Mouse (Mus musculus) forebrain, embryonic 11.5 days (tissue): Measurements from ENCODE around the gene Ccdc15. TPM values are rescaled to one million over a fixed set of nuclear protein-coding genes. Genes with fewer than 3 reads are reported as not detected.
"Not testable (repeated sequence)": the region's sequence is repeated elsewhere in the genome, so short reads cannot be mapped to it uniquely, and the experiment has no call there.

Experiments used
- ATAC-seq: fragments of 200-750 bp; cut with Nextera tagmentation; replicated peaks from 2 replicates; pipeline ENCODE4 v1.8.0; 2017; ENCODE audit warnings: moderate TSS enrichment; ENCODE audit not compliant: low FRiP score
- DNase-seq: peaks from one replicate; pipeline ENCODE4 v3.0.0-alpha.2; 2017; ENCODE audit warnings: low spot score
- H3K27ac ChIP-seq: fragments of 300-500 bp; sonication (generic); 2 replicates; pipeline ENCODE4 v1.5.1; 2014; ENCODE audit warnings: low read depth, low read length
- H3K27me3 ChIP-seq: fragments of 300-500 bp; sonication (generic); 2 replicates; pipeline ENCODE4 v1.6.1; 2014; ENCODE audit warnings: mild to moderate bottlenecking, low read length, mixed read lengths; ENCODE audit not compliant: control insufficient read depth, insufficient read depth
- H3K36me3 ChIP-seq: fragments of 300-500 bp; sonication (generic); 2 replicates; pipeline ENCODE4 v1.6.1; 2014; ENCODE audit warnings: mild to moderate bottlenecking, low read length, moderate library complexity, mixed read lengths; ENCODE audit not compliant: control insufficient read depth, insufficient read depth
- H3K4me1 ChIP-seq: fragments of 300-500 bp; sonication (generic); replicated peaks from 2 replicates; pipeline ENCODE4 v1.6.1; 2014; ENCODE audit warnings: low read length, mixed read lengths; ENCODE audit not compliant: control insufficient read depth, insufficient read depth
- H3K4me2 ChIP-seq: fragments of 300-500 bp; sonication (generic); 2 replicates; pipeline ENCODE4 v1.6.1; 2014; ENCODE audit warnings: low read depth, mild to moderate bottlenecking, low read length, moderate library complexity, mixed read lengths; ENCODE audit not compliant: severe bottlenecking
- H3K4me3 ChIP-seq: fragments of 300-500 bp; sonication (generic); 2 replicates; pipeline ENCODE4 v1.5.1; 2014; ENCODE audit warnings: low read depth, low read length
- H3K9ac ChIP-seq: fragments of 300-500 bp; sonication (generic); 2 replicates; pipeline ENCODE4 v1.6.1; 2014; ENCODE audit warnings: low read length
- H3K9me3 ChIP-seq: fragments of 300-500 bp; sonication (generic); 2 replicates; pipeline ENCODE4 v1.6.1; 2016; ENCODE audit warnings: low read length, mixed read lengths; ENCODE audit not compliant: control insufficient read depth
- WGBS: fragments of 180-500 bp; shearing (Covaris S2); extraction: QIAGEN DNeasy Blood & Tissue Kit; methylation state at CpG from one replicate; pipeline ENCODE4 v1.1.7; 2014; 5-methylcytosine and 5-hydroxymethylcytosine counted together
- polyA plus RNA-seq: library from polyadenylated mRNA; unstranded; fragments of >200 nt; fragmentation: Nextera tagmentation; extraction: Ambion mirVana; gene quantifications from 2 replicates; pipeline ENCODE4 v1.2.1, GENCODE M21; 2014

The Ccdc15 gene
- polyA plus RNA-seq, 1 experiment from 2014 or later = 10.0 TPM

GRCm38 (mm10) chr9:37301720-37302119 is 46.5 kb downstream of the Ccdc15 start:
- no peak for DNase-seq
- Histone ChIP-seq H3K27me3 (no peaks in the 10 kb centered on the region), H3K4me1 (no peaks in the 10 kb centered on the region), H3K9me3 (no peaks in the 10 kb centered on the region), H3K9ac (no peak overlapping the region), H3K4me2 (no peak overlapping the region), H3K4me3 (no peak overlapping the region), H3K27ac (no peak overlapping the region), H3K36me3 (no peaks in the 10 kb centered on the region)
- no peak for ATAC-seq
- WGBS = 86% methylated on average over 1 of the region's 1 CpGs

- not testable (repeated sequence) for ATAC-seq, H3K4me2 ChIP-seq, H3K27ac ChIP-seq, H3K9ac ChIP-seq, DNase-seq, H3K27me3 ChIP-seq, H3K4me3 ChIP-seq, H3K9me3 ChIP-seq, H3K36me3 ChIP-seq, H3K4me1 ChIP-seq
- WGBS = 64% methylated on average over 1 of the region's 1 CpGs
Measured at GRCm38 (mm10) chr9:37300501-37300900, 47.7 kb downstream of the Ccdc15 start.

- ATAC-seq (no peak), DNase-seq (no peak)
- H3K9ac ChIP-seq = no peak overlapping the region
- H3K27ac ChIP-seq = no peak overlapping the region
- no peaks in the 10 kb centered on the region for H3K9me3 ChIP-seq
- no peak overlapping the region for H3K4me3 ChIP-seq
- no peak overlapping the region for H3K4me2 ChIP-seq
- no peaks in the 10 kb centered on the region for H3K4me1 ChIP-seq
- no peaks in the 10 kb centered on the region for H3K27me3 ChIP-seq
- no peaks in the 10 kb centered on the region for H3K36me3 ChIP-seq
Measured at GRCm38 (mm10) chr9:37295586-37295985, 52.6 kb downstream of the Ccdc15 start.

DNA sequence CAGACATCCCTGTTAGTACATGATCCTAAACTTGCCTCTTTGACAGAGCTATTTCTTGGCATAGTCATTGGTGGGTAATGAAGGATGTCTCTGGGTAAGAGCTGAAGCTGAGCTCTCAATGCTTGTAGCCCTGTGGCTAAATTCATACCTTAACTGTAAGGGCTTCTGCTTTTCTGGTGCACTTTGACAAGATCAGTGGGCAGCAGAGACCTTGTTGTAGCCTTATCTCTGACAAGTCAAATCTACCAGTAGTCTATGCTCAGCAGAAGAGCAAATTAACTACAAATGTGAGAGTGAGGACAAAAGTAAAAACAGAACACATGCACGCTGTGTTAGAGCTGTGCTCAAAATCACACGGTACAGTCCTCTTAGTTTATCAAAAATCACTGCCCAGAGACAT is 81.6 kb downstream of the Ccdc15 start:
- Histone ChIP-seq H3K4me2 (no peak overlapping the region), H3K27ac (no peak overlapping the region), H3K4me1 (no peaks in the 10 kb centered on the region), H3K36me3 (no peaks in the 10 kb centered on the region), H3K9me3 (no peaks in the 10 kb centered on the region), H3K4me3 (no peak overlapping the region), H3K9ac (no peak overlapping the region), H3K27me3 (no peaks in the 10 kb centered on the region)
- ATAC-seq = no peak
- 89% methylated on average over 2 of the region's 2 CpGs for WGBS
- no peak for DNase-seq

GRCm38 (mm10) chr9:37255889-37256225 is 92.4 kb downstream of the Ccdc15 start:
- Histone ChIP-seq H3K4me3 (no peak overlapping the region), H3K4me2 (peak overlapping the region; percentile 90), H3K9me3 (no peaks in the 10 kb centered on the region), H3K4me1 (peaks cover 8% of the 10 kb centered on the region; the same call in 1 of the 2 replicates), H3K27me3 (no peaks in the 10 kb centered on the region), H3K27ac (no peak overlapping the region), H3K9ac (peak overlapping the region; percentile 61; the same call in 1 of the 2 replicates), H3K36me3 (no peaks in the 10 kb centered on the region)
- DNase-seq (peak; percentile 71), ATAC-seq (peak; percentile 34; the same call in 1 of the 2 replicates)
- 47% methylated on average over 7 of the region's 7 CpGs for WGBS

- peak within 1 kb of the TSS; percentile 39 for H3K4me3 ChIP-seq
- peak; percentile 70 for DNase-seq
- no peaks in the 10 kb centered on the region for H3K36me3 ChIP-seq
- ATAC-seq = peak; percentile 71
- peak within 1 kb of the TSS; percentile 90 for H3K4me2 ChIP-seq
- no peaks in the 10 kb centered on the region for H3K27me3 ChIP-seq
- WGBS = 4% methylated on average over 38 of the region's 38 CpGs
- no peaks in the 10 kb centered on the region for H3K9me3 ChIP-seq
- peaks cover 8% of the 10 kb centered on the region; the same call in 1 of the 2 replicates for H3K4me1 ChIP-seq
- H3K9ac ChIP-seq = peak within 1 kb of the TSS; percentile 61
- no peak within 1 kb of the TSS for H3K27ac ChIP-seq
Measured at GRCm38 (mm10) chr9:37255149-37255888, 92.9 kb downstream of the Ccdc15 start, which contains the start of gene Slc37a2. TSS of gene Slc37a2 (minus strand) at chr9:37255738.

GRCm38 (mm10) chr9:37254531-37255110 is 93.6 kb downstream of the Ccdc15 start:
- Histone ChIP-seq H3K4me2 (peak overlapping the region; percentile 90), H3K9ac (peak overlapping the region; percentile 61; the same call in 1 of the 2 replicates), H3K36me3 (no peaks in the 10 kb centered on the region), H3K27me3 (no peaks in the 10 kb centered on the region), H3K9me3 (no peaks in the 10 kb centered on the region), H3K4me3 (peak overlapping the region; percentile 39), H3K4me1 (peaks cover 8% of the 10 kb centered on the region; the same call in 1 of the 2 replicates), H3K27ac (no peak overlapping the region)
- 24% methylated on average over 6 of the region's 6 CpGs for WGBS
- no peak for DNase-seq
- ATAC-seq = peak; percentile 15; the same call in 1 of the 2 replicates

DNA sequence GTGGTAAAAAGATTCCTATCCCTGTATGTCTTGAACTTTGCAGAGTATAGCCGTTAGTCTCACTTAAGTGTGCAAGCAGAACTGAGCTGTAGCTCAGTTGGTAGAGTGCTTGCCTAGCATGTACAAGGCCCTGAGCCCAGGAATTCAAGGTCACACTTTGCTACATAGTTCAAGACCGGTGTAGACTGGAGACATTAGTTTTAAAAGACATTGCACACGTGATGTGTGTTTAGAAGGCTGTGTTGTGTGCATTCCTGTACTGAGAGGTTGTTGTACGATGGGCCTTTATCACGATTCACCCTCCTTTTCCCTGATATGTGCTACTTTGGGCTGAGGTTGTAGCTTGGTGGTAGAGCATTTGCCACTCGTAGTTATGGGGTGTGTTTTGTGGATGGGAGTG is 97.6 kb downstream of the Ccdc15 start:
- no peak overlapping the region for H3K27ac ChIP-seq
- no peaks in the 10 kb centered on the region for H3K36me3 ChIP-seq
- H3K4me2 ChIP-seq = no peak overlapping the region
- H3K9ac ChIP-seq = no peak overlapping the region
- H3K4me1 ChIP-seq = peaks cover 7% of the 10 kb centered on the region; the same call in 1 of the 2 replicates
- WGBS = 88% methylated on average over 6 of the region's 6 CpGs
- ATAC-seq = no peak
- no peaks in the 10 kb centered on the region for H3K9me3 ChIP-seq
- H3K27me3 ChIP-seq = no peaks in the 10 kb centered on the region
- DNase-seq = no peak
- no peak overlapping the region for H3K4me3 ChIP-seq
